Mouse (Mus musculus): ENCODE results near the gene Fignl2. TPM values are rescaled to one million over a fixed set of nuclear protein-coding genes. Genes with fewer than 3 reads are reported as not detected.
A peak's percentile ranks its signal among the peaks of the same experiment; 100 is the strongest.

The Fignl2 gene
- polyA plus RNA-seq, 1 experiment from 2014 or later = 0.09 TPM

- Histone ChIP-seq H3K36me3 (replicated peaks) (no peaks in the 10 kb centered on the region), H3K4me1 (peaks cover 42% of the 10 kb centered on the region), H3K27me3 (replicated peaks) (0 out of 2 replicates have a peak, but pooled peaks cover 3% of the 10 kb centered on the region), H3K9ac (no peak overlapping the region), H3K9me3 (no peaks in the 10 kb centered on the region), H3K4me3 (no peak overlapping the region), H3K4me2 (no peak overlapping the region), H3K27ac (no peak overlapping the region)
- WGBS = 59% methylated on average over 5 of the region's 5 CpGs
- no peak for ATAC-seq (replicated peaks)
Measured at GRCm38 (mm10) chr15:101074067-101074466, 4.3 kb downstream of the Fignl2 start.

GRCm38 (mm10) chr15:101072736-101073135 lies 5.6 kb downstream of the Fignl2 start:
- Histone ChIP-seq H3K9me3 (no peaks in the 10 kb centered on the region), H3K9ac (no peak overlapping the region), H3K27ac (no peak overlapping the region), H3K27me3 (replicated peaks) (0 out of 2 replicates have a peak, but pooled peaks cover 3% of the 10 kb centered on the region), H3K4me2 (no peak overlapping the region), H3K36me3 (replicated peaks) (no peaks in the 10 kb centered on the region), H3K4me3 (no peak overlapping the region), H3K4me1 (peaks cover 31% of the 10 kb centered on the region)
- 73% methylated on average over 2 of the region's 2 CpGs for WGBS
- ATAC-seq (replicated peaks) = no peak

GRCm38 (mm10) chr15:101070762-101071161 lies 7.6 kb downstream of the Fignl2 start:
- no peak overlapping the region for H3K9ac ChIP-seq
- no peaks in the 10 kb centered on the region for H3K27me3 ChIP-seq (replicated peaks)
- H3K4me3 ChIP-seq = no peak overlapping the region
- peaks cover 29% of the 10 kb centered on the region for H3K4me1 ChIP-seq
- H3K36me3 ChIP-seq (replicated peaks) = no peaks in the 10 kb centered on the region
- 36% methylated on average over 5 of the region's 5 CpGs for WGBS
- no peaks in the 10 kb centered on the region for H3K9me3 ChIP-seq
- ATAC-seq (replicated peaks) = no peak
- H3K4me2 ChIP-seq = no peak overlapping the region
- H3K27ac ChIP-seq = no peak overlapping the region

- Histone ChIP-seq H3K27me3 (replicated peaks) (no peaks in the 10 kb centered on the region), H3K36me3 (replicated peaks) (no peaks in the 10 kb centered on the region), H3K4me1 (peaks cover 28% of the 10 kb centered on the region), H3K4me2 (no peak overlapping the region), H3K9ac (no peak overlapping the region), H3K4me3 (no peak overlapping the region), H3K27ac (no peak overlapping the region), H3K9me3 (no peaks in the 10 kb centered on the region)
- WGBS = 46% methylated on average over 9 of the region's 9 CpGs
- no peak for ATAC-seq (replicated peaks)
Measured at GRCm38 (mm10) chr15:101069641-101070190, 8.7 kb downstream of the Fignl2 start.

GRCm38 (mm10) chr15:101068671-101069070 lies 9.7 kb downstream of the Fignl2 start:
- no peak overlapping the region for H3K9ac ChIP-seq
- H3K36me3 ChIP-seq (replicated peaks) = no peaks in the 10 kb centered on the region
- H3K4me1 ChIP-seq = peaks cover 28% of the 10 kb centered on the region
- H3K4me2 ChIP-seq = no peak overlapping the region
- H3K9me3 ChIP-seq = no peaks in the 10 kb centered on the region
- no peak overlapping the region for H3K27ac ChIP-seq
- H3K27me3 ChIP-seq (replicated peaks) = no peaks in the 10 kb centered on the region
- 50% methylated on average over 4 of the region's 4 CpGs for WGBS
- no peak overlapping the region for H3K4me3 ChIP-seq
- ATAC-seq (replicated peaks) = no peak

GRCm38 (mm10) chr15:101068029-101068428 lies 10.3 kb downstream of the Fignl2 start:
- Histone ChIP-seq H3K27me3 (replicated peaks) (no peaks in the 10 kb centered on the region), H3K27ac (no peak overlapping the region), H3K4me3 (no peak overlapping the region), H3K36me3 (replicated peaks) (no peaks in the 10 kb centered on the region), H3K4me2 (no peak overlapping the region), H3K9me3 (no peaks in the 10 kb centered on the region), H3K9ac (no peak overlapping the region), H3K4me1 (peaks cover 28% of the 10 kb centered on the region)
- 46% methylated on average over 3 of the region's 3 CpGs for WGBS
- no peak for ATAC-seq (replicated peaks)

GRCm38 (mm10) chr15:101066920-101067696 lies 11.3 kb downstream of the Fignl2 start:
- Histone ChIP-seq H3K27ac (no peak overlapping the region), H3K27me3 (replicated peaks) (no peaks in the 10 kb centered on the region), H3K9me3 (no peaks in the 10 kb centered on the region), H3K9ac (no peak overlapping the region), H3K36me3 (replicated peaks) (no peaks in the 10 kb centered on the region), H3K4me1 (peaks cover 29% of the 10 kb centered on the region), H3K4me3 (no peak overlapping the region), H3K4me2 (no peak overlapping the region)
- 14% methylated on average over 4 of the region's 9 CpGs for WGBS
- ATAC-seq (replicated peaks) = 0 out of 2 replicates have a peak, but pooled peaks have one; percentile 28

- Histone ChIP-seq H3K36me3 (replicated peaks) (no peaks in the 10 kb centered on the region), H3K4me3 (no peak overlapping the region), H3K27me3 (replicated peaks) (no peaks in the 10 kb centered on the region), H3K9me3 (no peaks in the 10 kb centered on the region), H3K9ac (no peak overlapping the region), H3K27ac (no peak overlapping the region), H3K4me1 (peaks cover 31% of the 10 kb centered on the region), H3K4me2 (no peak overlapping the region)
- peak; percentile 40; the same call in 1 of the 2 replicates for ATAC-seq (replicated peaks)
- 8% methylated on average over 6 of the region's 6 CpGs for WGBS
Measured at GRCm38 (mm10) chr15:101066364-101066847, 12.0 kb downstream of the Fignl2 start.

GRCm38 (mm10) chr15:101065069-101065468 lies 13.3 kb downstream of the Fignl2 start:
- WGBS = 21% methylated on average over 6 of the region's 6 CpGs
- H3K27ac ChIP-seq = no peak overlapping the region

GRCm38 (mm10) chr15:101060280-101060852 lies 18.0 kb downstream of the Fignl2 start:
- H3K27me3 ChIP-seq (replicated peaks) = peaks cover 3% of the 10 kb centered on the region
- no peak overlapping the region for H3K9ac ChIP-seq
- H3K4me3 ChIP-seq = no peak overlapping the region
- H3K4me2 ChIP-seq = no peak overlapping the region
- no peak for ATAC-seq (replicated peaks)
- H3K36me3 ChIP-seq (replicated peaks) = no peaks in the 10 kb centered on the region
- no peaks in the 10 kb centered on the region for H3K9me3 ChIP-seq
- no peak overlapping the region for H3K27ac ChIP-seq
- peaks cover 13% of the 10 kb centered on the region for H3K4me1 ChIP-seq
- WGBS = 32% methylated on average over 11 of the region's 11 CpGs

More at GRCm38 (mm10) chr15:101065069-101065468, 13.3 kb downstream of the Fignl2 start:
- H3K4me1 ChIP-seq = peaks cover 33% of the 10 kb centered on the region
- H3K4me2 ChIP-seq = no peak overlapping the region
- no peak overlapping the region for H3K4me3 ChIP-seq
- H3K9me3 ChIP-seq = no peaks in the 10 kb centered on the region
- H3K36me3 ChIP-seq (replicated peaks) = no peaks in the 10 kb centered on the region
- no peak overlapping the region for H3K9ac ChIP-seq
- H3K27me3 ChIP-seq (replicated peaks) = no peaks in the 10 kb centered on the region
- no peak for ATAC-seq (replicated peaks)

- H3K27me3 ChIP-seq (replicated peaks) = peaks cover 10% of the 10 kb centered on the region
- ATAC-seq (replicated peaks) = 0 out of 2 replicates have a peak, but pooled peaks have one; percentile 32
- H3K9ac ChIP-seq = no peak overlapping the region
- no peak overlapping the region for H3K4me3 ChIP-seq
- H3K36me3 ChIP-seq (replicated peaks) = no peaks in the 10 kb centered on the region
- WGBS = 9% methylated on average over 9 of the region's 9 CpGs
- no peak overlapping the region for H3K27ac ChIP-seq
- H3K9me3 ChIP-seq = no peaks in the 10 kb centered on the region
- peaks cover 13% of the 10 kb centered on the region for H3K4me1 ChIP-seq
- no peak overlapping the region for H3K4me2 ChIP-seq
Measured at GRCm38 (mm10) chr15:101059570-101060279, 18.6 kb downstream of the Fignl2 start.

GRCm38 (mm10) chr15:101056225-101056624 lies 22.1 kb downstream of the Fignl2 start:
- Histone ChIP-seq H3K9ac (no peak overlapping the region), H3K27me3 (replicated peaks) (peaks cover 44% of the 10 kb centered on the region), H3K4me1 (peaks cover 20% of the 10 kb centered on the region), H3K4me3 (no peak overlapping the region), H3K4me2 (no peak overlapping the region), H3K9me3 (no peaks in the 10 kb centered on the region), H3K27ac (no peak overlapping the region), H3K36me3 (replicated peaks) (no peaks in the 10 kb centered on the region)
- ATAC-seq (replicated peaks) = peak; percentile 66; the same call in 1 of the 2 replicates
- WGBS = 47% methylated on average over 10 of the region's 10 CpGs
